8 mouse cellular contexts compared by ENCODE assay signal in genomic region chr2:91964610-91965204, GRCm38 (mm10). TPM values are rescaled to one million over a fixed set of nuclear protein-coding genes. Genes with fewer than 3 reads are reported as not detected.
A peak's percentile ranks its signal among the peaks of the same experiment; 100 is the strongest.
DNase-seq lines count a peak whose midpoint lies in the region; ATAC-seq and TF ChIP-seq lines count a peak whose summit lies in the region.

No protein-coding gene starts in this region.

- TF ChIP-seq CTCF in lung, embryonic 14.5 days (IDR thresholded peaks at IDR 0.05; ENCODE audit: low read depth): no peak
- TF ChIP-seq CTCF in liver, postnatal 0 days (IDR thresholded peaks at IDR 0.05; ENCODE audit: low read depth): no peak

- 0 out of 2 replicates have a peak overlapping the region, but pooled peaks have one; percentile 5 for H3K4me2 ChIP-seq in forebrain, embryonic 14.5 days (ENCODE audit: low read length)
- no peak overlapping the region for H3K4me2 ChIP-seq in forebrain, embryonic 13.5 days
- H3K4me2 ChIP-seq in lung, embryonic 14.5 days: peak overlapping the region; percentile 95
- H3K4me2 ChIP-seq in embryonic facial prominence, embryonic 15.5 days (replicated peaks): peak overlapping the region; percentile 85
- peak overlapping the region; percentile 94 for H3K4me2 ChIP-seq in liver, postnatal 0 days (ENCODE audit: low read depth, low read length)

- ATAC-seq in forebrain, embryonic 14.5 days: no peak
- no peak for ATAC-seq in forebrain, embryonic 13.5 days
- ATAC-seq in lung, embryonic 14.5 days (ENCODE audit: insufficient read depth): no peak
- ATAC-seq in embryonic facial prominence, embryonic 15.5 days (ENCODE audit: insufficient number of reproducible peaks, low FRiP score, low TSS enrichment, low read depth): no peak
- no peak for ATAC-seq in liver, postnatal 0 days

- no peaks in the 10 kb centered on the region for H3K9me3 ChIP-seq in forebrain, embryonic 14.5 days (replicated peaks; ENCODE audit: control insufficient read depth, low read length)
- H3K9me3 ChIP-seq in forebrain, embryonic 13.5 days (replicated peaks): no peaks in the 10 kb centered on the region
- H3K9me3 ChIP-seq in lung, embryonic 14.5 days (ENCODE audit: low read depth, low read length): no peaks in the 10 kb centered on the region
- no peaks in the 10 kb centered on the region for H3K9me3 ChIP-seq in embryonic facial prominence, embryonic 15.5 days (replicated peaks)
- no peaks in the 10 kb centered on the region for H3K9me3 ChIP-seq in liver, postnatal 0 days (ENCODE audit: low read length)

- H3K27ac ChIP-seq in forebrain, embryonic 14.5 days (ENCODE audit: low read depth, low read length): no peak overlapping the region
- H3K27ac ChIP-seq in forebrain, embryonic 13.5 days: no peak overlapping the region
- peak overlapping the region; percentile 51 for H3K27ac ChIP-seq in lung, embryonic 14.5 days (ENCODE audit: low read depth)
- H3K27ac ChIP-seq in embryonic facial prominence, embryonic 15.5 days (replicated peaks): peak overlapping the region; percentile 86
- H3K27ac ChIP-seq in liver, postnatal 0 days (ENCODE audit: low read depth): peak overlapping the region; percentile 68

- DNase-seq in forebrain, embryonic 14.5 days (ENCODE audit: low spot score): no peak
- no peak for DNase-seq in lung, embryonic 14.5 days
- DNase-seq in lung, postnatal 14 days: no peak
- DNase-seq in liver, postnatal 0 days: no peak
- DNase-seq in urinary bladder, postnatal 4 days (ENCODE audit: low spot score in 2 of 2): no peak
- no peak for DNase-seq in left cerebral cortex, adult 11 months (ENCODE audit: low spot score)

- no peak for TF ChIP-seq EP300 in liver, postnatal 0 days (IDR thresholded peaks at IDR 0.05; ENCODE audit: low read depth)

- 81% methylated on average over 3 of the region's 3 CpGs for WGBS in forebrain, embryonic 14.5 days
- whole genome bisulfite sequencing in forebrain, embryonic 13.5 days: 72% methylated on average over 3 of the region's 3 CpGs
- WGBS in lung, embryonic 14.5 days: 54% methylated on average over 3 of the region's 3 CpGs
- WGBS in embryonic facial prominence, embryonic 15.5 days: 53% methylated on average over 3 of the region's 3 CpGs
- 44% methylated on average over 3 of the region's 3 CpGs for WGBS in liver, postnatal 0 days (ENCODE audit: insufficient replicate concordance)

- no peak overlapping the region for H3K9ac ChIP-seq in forebrain, embryonic 14.5 days (ENCODE audit: low read length)
- H3K9ac ChIP-seq in forebrain, embryonic 13.5 days: no peak overlapping the region
- peak overlapping the region; percentile 48; the same call in 1 of the 2 replicates for H3K9ac ChIP-seq in lung, embryonic 14.5 days
- peak overlapping the region; percentile 28; the same call in 1 of the 2 replicates for H3K9ac ChIP-seq in embryonic facial prominence, embryonic 15.5 days
- peak overlapping the region; percentile 47; the same call in 1 of the 2 replicates for H3K9ac ChIP-seq in liver, postnatal 0 days (replicated peaks)

- peaks cover 4% of the 10 kb centered on the region; the same call in 1 of the 2 replicates for H3K4me1 ChIP-seq in forebrain, embryonic 14.5 days (ENCODE audit: control insufficient read depth, insufficient read depth, low read length)
- peaks cover 22% of the 10 kb centered on the region for H3K4me1 ChIP-seq in forebrain, embryonic 13.5 days
- peaks cover 9% of the 10 kb centered on the region for H3K4me1 ChIP-seq in lung, embryonic 14.5 days (ENCODE audit: insufficient read depth)
- peaks cover 41% of the 10 kb centered on the region for H3K4me1 ChIP-seq in embryonic facial prominence, embryonic 15.5 days
- H3K4me1 ChIP-seq in liver, postnatal 0 days (ENCODE audit: insufficient read depth): peaks cover 32% of the 10 kb centered on the region

- H3K4me3 ChIP-seq in forebrain, embryonic 14.5 days (ENCODE audit: low read depth, low read length): no peak overlapping the region
- no peak overlapping the region for H3K4me3 ChIP-seq in forebrain, embryonic 13.5 days
- peak overlapping the region; percentile 87 for H3K4me3 ChIP-seq in lung, embryonic 14.5 days (ENCODE audit: low read depth, low read length)
- peak overlapping the region; percentile 84 for H3K4me3 ChIP-seq in embryonic facial prominence, embryonic 15.5 days (replicated peaks)
- peak overlapping the region; percentile 72 for H3K4me3 ChIP-seq in liver, postnatal 0 days (ENCODE audit: low read depth, low read length)

- no peaks in the 10 kb centered on the region for H3K27me3 ChIP-seq in forebrain, embryonic 14.5 days (replicated peaks; ENCODE audit: control insufficient read depth, insufficient read depth, low read length)
- peaks cover 12% of the 10 kb centered on the region for H3K27me3 ChIP-seq in forebrain, embryonic 13.5 days
- H3K27me3 ChIP-seq in lung, embryonic 14.5 days (ENCODE audit: insufficient read depth, low read length): no peaks in the 10 kb centered on the region
- H3K27me3 ChIP-seq in embryonic facial prominence, embryonic 15.5 days: no peaks in the 10 kb centered on the region
- peaks cover 4% of the 10 kb centered on the region; the same call in 1 of the 2 replicates for H3K27me3 ChIP-seq in liver, postnatal 0 days (ENCODE audit: insufficient read depth, low read length)

- H3K36me3 ChIP-seq in forebrain, embryonic 14.5 days (ENCODE audit: control insufficient read depth, insufficient read depth, low read length): no peaks in the 10 kb centered on the region
- H3K36me3 ChIP-seq in forebrain, embryonic 13.5 days (ENCODE audit: poor library complexity, severe bottlenecking): no peaks in the 10 kb centered on the region
- 0 out of 2 replicates have a peak, but pooled peaks cover 3% of the 10 kb centered on the region for H3K36me3 ChIP-seq in lung, embryonic 14.5 days (ENCODE audit: insufficient read depth)
- H3K36me3 ChIP-seq in embryonic facial prominence, embryonic 15.5 days: 0 out of 2 replicates have a peak, but pooled peaks cover 4% of the 10 kb centered on the region
- H3K36me3 ChIP-seq in liver, postnatal 0 days (replicated peaks; ENCODE audit: insufficient read depth, low read length): no peaks in the 10 kb centered on the region

RNA-seq across cellular contexts. Expression of gene Dgkz, which starts 11.0 kb away (rescaled TPM):
- polyA plus RNA-seq in forebrain, embryonic 14.5 days (2014; fragmentation: Nextera tagmentation; extraction: Ambion mirVana): 26.7 and 29.1 TPM in 2 replicates
- 18.5 and 23.1 TPM in 2 replicates for polyA plus RNA-seq in forebrain, embryonic 13.5 days (2015; fragmentation: Nextera tagmentation; extraction: Ambion mirVana)
- 59.2 and 63.9 TPM in 2 replicates for polyA plus RNA-seq in lung, embryonic 14.5 days (2014; fragmentation: Nextera tagmentation; extraction: Ambion mirVana)
- polyA plus RNA-seq in embryonic facial prominence, embryonic 15.5 days (2015; fragmentation: Nextera tagmentation; extraction: Ambion mirVana): 36.3 and 39.9 TPM in 2 replicates
- 13.9 and 15.9 TPM in 2 replicates for polyA plus RNA-seq in liver, postnatal 0 days (2015; fragmentation: Nextera tagmentation; extraction: Ambion mirVana)

RNA-seq across cellular contexts. Expression of gene Gm9821, which starts 19.2 kb away (rescaled TPM):
- polyA plus RNA-seq in forebrain, embryonic 14.5 days (2014; fragmentation: Nextera tagmentation; extraction: Ambion mirVana): 0.20 and 0.30 TPM in 2 replicates
- polyA plus RNA-seq in forebrain, embryonic 13.5 days (2015; fragmentation: Nextera tagmentation; extraction: Ambion mirVana): 0.18 and 0.41 TPM in 2 replicates
- polyA plus RNA-seq in lung, embryonic 14.5 days (2014; fragmentation: Nextera tagmentation; extraction: Ambion mirVana): 0.34 and 1.1 TPM in 2 replicates
- 0.67 and 0.79 TPM in 2 replicates for polyA plus RNA-seq in embryonic facial prominence, embryonic 15.5 days (2015; fragmentation: Nextera tagmentation; extraction: Ambion mirVana)
- 0.13 and 0.20 TPM in 2 replicates for polyA plus RNA-seq in liver, postnatal 0 days (2015; fragmentation: Nextera tagmentation; extraction: Ambion mirVana)

RNA-seq across cellular contexts. Expression of gene Mdk, which starts 32.6 kb away (rescaled TPM):
- 349 and 462 TPM in 2 replicates for polyA plus RNA-seq in forebrain, embryonic 14.5 days (2014; fragmentation: Nextera tagmentation; extraction: Ambion mirVana)
- 609 and 621 TPM in 2 replicates for polyA plus RNA-seq in forebrain, embryonic 13.5 days (2015; fragmentation: Nextera tagmentation; extraction: Ambion mirVana)
- 1,044 and 1,097 TPM in 2 replicates for polyA plus RNA-seq in lung, embryonic 14.5 days (2014; fragmentation: Nextera tagmentation; extraction: Ambion mirVana)
- 879 and 898 TPM in 2 replicates for polyA plus RNA-seq in embryonic facial prominence, embryonic 15.5 days (2015; fragmentation: Nextera tagmentation; extraction: Ambion mirVana)
- polyA plus RNA-seq in liver, postnatal 0 days (2015; fragmentation: Nextera tagmentation; extraction: Ambion mirVana): 5.0 and 6.8 TPM in 2 replicates

RNA-seq across cellular contexts. Expression of gene Chrm4, which starts 37.7 kb away (rescaled TPM):
- 0.83 and 1.2 TPM in 2 replicates for polyA plus RNA-seq in forebrain, embryonic 14.5 days (2014; fragmentation: Nextera tagmentation; extraction: Ambion mirVana)
- 0.83 and 0.88 TPM in 2 replicates for polyA plus RNA-seq in forebrain, embryonic 13.5 days (2015; fragmentation: Nextera tagmentation; extraction: Ambion mirVana)
- 0.22 and 0.33 TPM in 2 replicates for polyA plus RNA-seq in lung, embryonic 14.5 days (2014; fragmentation: Nextera tagmentation; extraction: Ambion mirVana)
- 0.25 and 0.49 TPM in 2 replicates for polyA plus RNA-seq in embryonic facial prominence, embryonic 15.5 days (2015; fragmentation: Nextera tagmentation; extraction: Ambion mirVana)
- polyA plus RNA-seq in liver, postnatal 0 days (2015; fragmentation: Nextera tagmentation; extraction: Ambion mirVana): not detected in 2 replicates

RNA-seq across cellular contexts. Expression of gene Creb3l1, which starts 59.6 kb away (rescaled TPM):
- polyA plus RNA-seq in forebrain, embryonic 14.5 days (2014; fragmentation: Nextera tagmentation; extraction: Ambion mirVana): 0.80 and 1.3 TPM in 2 replicates
- 0.52 and 0.71 TPM in 2 replicates for polyA plus RNA-seq in forebrain, embryonic 13.5 days (2015; fragmentation: Nextera tagmentation; extraction: Ambion mirVana)
- 18.6 and 19.3 TPM in 2 replicates for polyA plus RNA-seq in lung, embryonic 14.5 days (2014; fragmentation: Nextera tagmentation; extraction: Ambion mirVana)
- polyA plus RNA-seq in embryonic facial prominence, embryonic 15.5 days (2015; fragmentation: Nextera tagmentation; extraction: Ambion mirVana): 36.8 and 44.3 TPM in 2 replicates
- polyA plus RNA-seq in liver, postnatal 0 days (2015; fragmentation: Nextera tagmentation; extraction: Ambion mirVana): 0.63 TPM in 2 replicates

Comparison
In these comparisons a context has a peak if more than half of its experiments do, and no peak if none do; other contexts are left out.
1. H3K27ac ChIP-seq: peak in lung, embryonic 14.5 days (single experiment), embryonic facial prominence, embryonic 15.5 days (single experiment) and liver, postnatal 0 days (single experiment); none in forebrain, embryonic 14.5 days (single experiment) and forebrain, embryonic 13.5 days (single experiment).
2. H3K4me3 ChIP-seq: peak in lung, embryonic 14.5 days (single experiment), embryonic facial prominence, embryonic 15.5 days (single experiment) and liver, postnatal 0 days (single experiment); none in forebrain, embryonic 14.5 days (single experiment) and forebrain, embryonic 13.5 days (single experiment).
3. H3K9ac ChIP-seq: peak in lung, embryonic 14.5 days (single experiment), embryonic facial prominence, embryonic 15.5 days (single experiment) and liver, postnatal 0 days (single experiment); none in forebrain, embryonic 14.5 days (single experiment) and forebrain, embryonic 13.5 days (single experiment).
4. RNA of gene Mdk, which starts 32.6 kb away (polyA plus RNA-seq): 1,044 to 1,097 TPM in lung, embryonic 14.5 days, 879 to 898 TPM in embryonic facial prominence, embryonic 15.5 days, 609 to 621 TPM in forebrain, embryonic 13.5 days and 349 to 462 TPM in forebrain, embryonic 14.5 days; 5.0 to 6.8 TPM in liver, postnatal 0 days; every median in the first group is over 10 times any median in the second.